Mouse (Mus musculus) embryonic stem cell, embryonic (primary cell): ENCODE data around the gene Fam76a.

Experiments used
- CTCF ChIA-PET, 4 experiments: fragments of 300-600 bp in 2 of 4; fragments of 350-600 bp in 2 of 4; sonication (Branson Sonifier 250); formaldehyde crosslinking; loops; one replicate each; lab custom pipeline; 2022; ENCODE audit warnings: inconsistent platforms in 2 of 4; lab: Charles Lee
- POLR2A ChIA-PET, 4 experiments: fragments of 300-600 bp in 2 of 4; fragments of 350-600 bp in 2 of 4; sonication (Branson Sonifier 250); formaldehyde crosslinking; loops; one replicate each; lab custom pipeline; 2022; ENCODE audit warnings: antibody characterized with exemption in 4 of 4, inconsistent platforms in 1 of 4; lab: Charles Lee

Gene Fam76a

GRCm38 (mm10) chr4:132922558-132923008 is at the start of gene Fam76a:
TSS of gene Fam76a (minus strand) at chr4:132922558.
- POLR2A ChIA-PET: interaction anchor here (0.6 to 3.2 kb wide), 67 partner anchors 9 to 711 kb away, joined by 3 to 30 read pairs (median 3); partner anchors contain the start of genes Ppp1r8 (in 3 of the 4), Rpa2 (in 2 of the 4), Stx12 (in 2 of the 4) and Atpif1 (in 1 of the 4)
- CTCF ChIA-PET: interaction anchor here (0.5 to 2.1 kb wide), 15 partner anchors 11 to 429 kb away, joined by 3 to 10 read pairs (median 3); no protein-coding TSS in a partner anchor

GRCm38 (mm10) chr4:132972101-132972500 is 49.7 kb upstream of the Fam76a start:
- POLR2A ChIA-PET: interaction anchor here in 1 of 4 experiments (1.3 to 1.9 kb wide), 4 partner anchors 10 to 16 kb away, joined by 4 to 9 read pairs (median 4); no protein-coding TSS in a partner anchor
- CTCF ChIA-PET: interaction anchor here in 1 of 4 experiments (1.3 kb wide), 1 partner anchor 26 kb away, joined by 5 read pairs; no protein-coding TSS in a partner anchor

DNA sequence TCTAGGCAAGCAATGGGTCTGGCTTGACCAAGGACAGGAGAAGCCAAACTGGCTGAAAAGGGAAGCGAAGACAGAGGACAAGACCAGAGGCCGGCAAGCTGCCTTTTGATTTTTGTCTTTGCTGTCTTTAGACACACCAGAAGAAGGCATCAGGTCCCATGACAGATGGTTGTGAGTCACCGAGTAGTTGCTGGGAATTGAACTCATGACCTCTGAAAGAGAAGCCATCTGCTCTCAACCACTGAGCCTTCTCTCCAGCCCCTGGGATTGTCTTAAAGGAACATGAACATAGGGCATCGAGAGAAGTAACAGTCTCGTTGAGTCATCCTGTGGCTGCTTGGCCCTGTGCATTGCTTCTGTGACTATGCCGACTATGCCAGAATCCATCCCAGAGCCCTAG is 49.2 kb upstream of the Fam76a start:
- ChIA-PET CTCF (interaction anchor here in 1 of 4 experiments (1.3 kb wide), 1 partner anchor 26 kb away, joined by 5 read pairs; no protein-coding TSS in a partner anchor), POLR2A (interaction anchor here in 3 of 4 experiments (0.9 to 1.9 kb wide), 8 partner anchors 9 to 13 kb away, joined by 3 to 9 read pairs (median 3); no protein-coding TSS in a partner anchor)

DNA sequence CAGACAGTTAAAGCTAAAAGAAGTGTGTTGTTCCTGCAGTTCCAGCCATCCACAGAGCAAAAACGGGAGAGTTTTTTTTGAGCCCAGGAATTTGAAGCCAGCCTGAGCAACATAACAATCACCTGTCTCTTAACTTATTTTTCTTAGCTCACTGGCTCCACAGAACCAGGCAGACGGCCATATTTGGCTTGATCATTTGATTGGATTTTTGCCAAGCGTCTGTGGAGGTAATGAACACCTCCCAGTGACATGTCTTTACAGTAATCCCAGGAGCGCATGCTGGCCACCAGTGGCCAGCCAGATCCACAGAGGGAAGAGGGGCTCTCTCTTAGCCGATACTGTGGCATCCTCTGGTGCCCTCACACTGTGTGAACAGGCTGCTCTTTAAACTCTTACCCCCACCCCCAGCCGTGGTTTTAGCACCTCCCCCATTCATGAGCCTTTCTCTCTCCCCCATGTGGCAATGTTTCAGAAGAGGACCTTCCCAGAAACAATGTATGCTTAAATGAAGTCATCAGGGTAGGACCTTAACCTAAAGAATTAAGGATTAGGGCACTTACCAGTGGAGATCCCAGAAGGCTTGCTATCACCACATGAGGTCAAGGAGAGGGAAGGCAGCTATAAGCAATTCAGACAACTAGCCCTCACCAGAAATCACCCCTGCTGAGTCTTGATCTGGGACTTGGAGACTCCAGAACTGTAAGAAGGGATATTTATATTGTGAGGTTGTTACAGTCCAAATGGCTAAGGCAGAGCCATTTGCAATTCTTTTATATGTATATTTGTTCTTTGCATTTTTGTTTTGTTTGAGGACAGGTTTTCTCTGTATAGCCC is 46.0 kb upstream of the Fam76a start:
- ChIA-PET POLR2A (interaction anchor here (0.5 to 3.2 kb wide), 44 partner anchors 9 to 846 kb away, joined by 3 to 16 read pairs (median 4); partner anchors contain the start of genes Fam76a (in 2 of the 4), Tent5b (in 1 of the 4), Trnp1 (in 1 of the 4) and Wdtc1 (in 1 of the 4)), CTCF (interaction anchor here in 3 of 4 experiments (0.5 to 2.5 kb wide), 14 partner anchors 9 to 423 kb away, joined by 3 to 14 read pairs (median 3); no protein-coding TSS in a partner anchor)

DNA sequence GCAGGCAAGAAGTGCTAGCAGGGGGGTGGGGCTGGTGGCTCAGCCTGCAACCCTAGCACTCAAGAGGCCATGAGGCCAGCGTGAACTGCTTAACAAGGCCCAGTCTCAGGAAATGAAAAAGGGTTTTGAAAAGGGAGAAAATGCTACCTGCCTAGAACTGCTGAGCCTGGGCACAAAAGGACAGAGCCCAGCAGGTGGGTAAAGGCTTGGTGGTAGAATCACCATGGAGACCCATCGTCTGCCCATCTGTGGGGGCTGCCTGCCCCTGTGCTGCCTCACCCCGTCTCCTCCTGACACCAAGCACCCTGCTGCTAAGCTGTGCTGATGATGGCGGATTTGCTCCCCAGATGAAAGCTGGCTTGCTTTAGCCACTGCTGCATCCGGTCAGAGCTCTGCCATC is 42.1 kb upstream of the Fam76a start:
- ChIA-PET POLR2A (interaction anchor here in 3 of 4 experiments (0.6 to 2.6 kb wide), 6 partner anchors 19 to 950 kb away, joined by 3 to 9 read pairs (median 5); no protein-coding TSS in a partner anchor), CTCF (interaction anchor here in 2 of 4 experiments (0.7 to 0.9 kb wide), 2 partner anchors 19 to 43 kb away, joined by 3 read pairs; no protein-coding TSS in a partner anchor)

GRCm38 (mm10) chr4:132964064-132964463 is 41.7 kb upstream of the Fam76a start:
- POLR2A ChIA-PET: interaction anchor here in 3 of 4 experiments (0.6 to 2.6 kb wide), 11 partner anchors 9 to 257 kb away, joined by 3 to 9 read pairs (median 5); no protein-coding TSS in a partner anchor

DNA sequence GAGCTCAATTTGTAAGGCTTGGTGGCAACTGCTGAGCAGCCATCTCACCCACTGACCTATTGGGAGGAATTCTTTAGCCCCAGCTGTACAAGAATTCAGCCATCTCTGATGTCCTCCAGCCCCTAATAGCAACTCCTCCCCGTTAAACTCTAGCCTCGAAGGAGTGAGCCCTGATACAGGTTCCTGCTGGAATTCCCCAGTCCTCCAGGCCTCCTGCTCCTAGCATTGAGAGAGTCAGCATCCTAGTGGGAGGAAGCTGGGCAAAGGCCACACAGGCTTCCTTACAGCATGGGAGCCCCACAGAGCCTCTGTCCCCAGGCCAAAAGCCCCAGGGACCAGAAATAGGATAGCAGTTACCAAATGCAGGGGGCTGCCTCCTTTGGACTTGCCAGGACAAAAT is 41.1 kb upstream of the Fam76a start:
- ChIA-PET POLR2A (interaction anchor here in 3 of 4 experiments (0.6 to 2.7 kb wide), 14 partner anchors 8 to 257 kb away, joined by 3 to 9 read pairs (median 4); no protein-coding TSS in a partner anchor), CTCF (interaction anchor here in 3 of 4 experiments (0.6 to 1.1 kb wide), 5 partner anchors 18 to 396 kb away, joined by 3 to 5 read pairs (median 4); partner anchors contain the start of gene Fam76a (in 1 of the 3))

More at GRCm38 (mm10) chr4:132964064-132964463, 41.7 kb upstream of the Fam76a start:
- CTCF ChIA-PET: interaction anchor here in 3 of 4 experiments (0.6 to 1.1 kb wide), 5 partner anchors 19 to 395 kb away, joined by 3 to 5 read pairs (median 4); no protein-coding TSS in a partner anchor

DNA sequence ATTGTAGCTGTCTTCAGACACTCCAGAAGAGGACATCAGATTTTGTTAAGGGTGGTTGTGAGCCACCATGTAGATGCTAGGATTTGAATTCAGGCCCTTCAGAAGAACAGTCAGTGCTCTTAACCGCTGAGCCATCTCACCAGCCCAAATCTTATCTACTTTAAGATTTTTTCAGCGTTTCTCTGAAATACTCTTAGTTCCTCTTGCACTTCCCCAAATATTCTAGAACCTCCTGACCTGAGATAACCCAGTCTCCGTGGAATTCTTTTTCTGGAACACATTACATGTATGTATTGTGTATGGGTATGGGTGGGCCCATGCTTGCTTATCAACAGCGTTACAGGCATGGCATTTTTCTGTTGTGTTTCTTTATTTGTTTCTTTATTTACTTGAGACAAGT is 40.3 kb upstream of the Fam76a start:
- POLR2A ChIA-PET: interaction anchor here in 2 of 4 experiments (1.0 to 4.9 kb wide), 10 partner anchors 9 to 159 kb away, joined by 3 to 55 read pairs (median 5); no protein-coding TSS in a partner anchor
- CTCF ChIA-PET: interaction anchor here in 1 of 4 experiments (1.2 to 1.8 kb wide), 2 partner anchors 17 to 21 kb away, joined by 3 to 8 read pairs; no protein-coding TSS in a partner anchor

DNA sequence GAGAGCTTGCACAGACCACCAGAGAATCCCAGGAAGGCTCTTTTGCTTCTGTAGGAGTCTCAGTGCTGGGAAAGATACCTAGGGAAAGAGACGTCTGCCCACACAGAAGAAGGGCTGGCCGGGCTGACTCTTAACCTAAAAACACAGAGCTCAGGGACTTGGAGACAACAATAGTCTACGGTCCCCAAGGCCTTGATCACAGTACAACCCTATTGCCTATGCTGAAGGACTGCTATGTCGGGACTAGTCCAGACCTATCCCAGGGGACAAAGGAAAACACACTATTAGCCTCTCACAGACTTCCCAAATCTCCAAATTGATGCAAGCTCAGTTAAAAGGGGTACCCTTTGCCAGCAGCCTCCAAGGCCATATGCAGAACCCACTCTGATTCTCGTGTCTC is 39.5 kb upstream of the Fam76a start:
- POLR2A ChIA-PET: interaction anchor here in 3 of 4 experiments (0.5 to 4.9 kb wide), 30 partner anchors 9 to 391 kb away, joined by 3 to 55 read pairs (median 3); partner anchors contain the start of genes Ppp1r8 (in 1 of the 3) and Wdtc1 (in 1 of the 3)
- CTCF ChIA-PET: interaction anchor here (0.5 to 1.8 kb wide), 8 partner anchors 15 to 45 kb away, joined by 3 to 8 read pairs (median 4); no protein-coding TSS in a partner anchor

DNA sequence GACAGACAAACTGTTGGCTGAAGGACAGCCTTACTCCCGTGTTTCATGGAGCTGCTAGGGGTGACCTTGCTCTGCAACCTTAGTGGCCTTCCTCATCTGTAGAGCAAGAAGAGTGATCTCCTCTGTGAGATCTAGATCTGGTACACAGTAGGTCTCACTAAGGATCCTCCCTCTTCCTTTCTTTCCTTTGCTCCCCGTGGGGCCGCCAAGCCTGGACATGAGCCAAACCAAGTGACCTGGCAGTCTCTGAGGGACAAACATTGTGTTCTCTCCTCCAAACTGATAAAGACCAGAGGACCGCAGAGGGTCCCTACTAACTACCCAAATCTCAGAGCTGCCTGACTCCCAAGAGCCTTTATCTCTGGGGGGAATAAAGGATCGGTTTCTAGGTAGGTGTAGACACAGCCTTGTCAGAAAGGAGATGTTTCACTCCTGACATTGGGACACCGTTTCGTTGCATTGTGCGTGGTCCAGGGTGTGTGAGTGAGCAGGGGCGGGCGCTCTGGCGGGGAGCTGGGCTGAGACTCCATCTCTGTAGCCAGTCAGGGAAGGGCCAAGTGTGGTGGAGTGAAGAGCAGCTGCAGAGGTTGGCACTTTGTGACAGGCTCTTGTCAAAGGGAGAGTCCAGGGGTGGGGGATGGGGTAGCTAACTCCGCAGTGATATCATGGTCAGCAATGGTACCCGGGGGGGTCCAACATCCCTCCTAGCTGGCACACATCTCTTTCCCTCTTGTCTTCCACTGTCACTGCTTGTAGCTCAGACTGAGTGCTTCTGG is 38.7 kb upstream of the Fam76a start:
- CTCF ChIA-PET: interaction anchor here (0.6 to 3.5 kb wide), 9 partner anchors 14 to 1086 kb away, joined by 3 to 43 read pairs (median 4); no protein-coding TSS in a partner anchor

DNA sequence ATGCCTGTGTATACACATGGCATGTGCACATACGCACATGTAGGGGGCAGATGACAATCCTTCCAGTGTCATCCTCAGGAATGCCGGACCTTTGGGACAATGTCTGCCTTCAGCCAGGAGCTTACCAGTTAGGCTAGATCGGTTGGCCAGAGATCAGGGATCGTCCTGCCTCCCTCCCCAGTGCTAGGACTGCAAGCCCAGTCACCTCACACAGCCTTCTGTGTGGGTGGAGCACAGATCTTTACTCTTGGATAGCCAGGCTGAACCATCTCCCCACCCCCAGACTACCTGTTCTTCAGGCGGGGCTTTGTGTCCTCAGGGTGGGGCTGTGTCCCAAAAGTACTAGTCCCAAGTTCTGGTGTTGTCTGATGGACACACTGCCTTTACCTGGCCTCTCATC is 38.0 kb upstream of the Fam76a start:
- ChIA-PET POLR2A (interaction anchor here in 3 of 4 experiments (0.6 to 4.9 kb wide), 14 partner anchors 8 to 1390 kb away, joined by 3 to 55 read pairs (median 6); partner anchors contain the start of genes Fgr (in 1 of the 3) and Wdtc1 (in 1 of the 3)), CTCF (interaction anchor here in 3 of 4 experiments (0.8 to 3.5 kb wide), 4 partner anchors 14 to 50 kb away, joined by 3 to 43 read pairs (median 16); no protein-coding TSS in a partner anchor)

More for the DNA sequence above, 38.7 kb upstream of the Fam76a start:
- POLR2A ChIA-PET: interaction anchor here in 3 of 4 experiments (0.5 to 4.9 kb wide), 33 partner anchors 10 to 1389 kb away, joined by 3 to 55 read pairs (median 3); partner anchors contain the start of genes Fgr (in 1 of the 3), Ppp1r8 (in 1 of the 3) and Wdtc1 (in 1 of the 3)

- POLR2A ChIA-PET: interaction anchor here (0.5 to 4.9 kb wide), 26 partner anchors 9 to 586 kb away, joined by 3 to 55 read pairs (median 6); partner anchors contain the start of genes Wdtc1 (in 3 of the 4) and Nudc (in 1 of the 4)
- CTCF ChIA-PET: interaction anchor here (0.6 to 3.5 kb wide), 11 partner anchors 9 to 291 kb away, joined by 3 to 43 read pairs (median 3); no protein-coding TSS in a partner anchor
Measured at GRCm38 (mm10) chr4:132959679-132960045, 37.3 kb upstream of the Fam76a start.

- CTCF ChIA-PET: interaction anchor here (0.5 to 3.5 kb wide), 23 partner anchors 9 to 339 kb away, joined by 3 to 43 read pairs (median 3); no protein-coding TSS in a partner anchor
- POLR2A ChIA-PET: interaction anchor here (0.5 to 4.9 kb wide), 51 partner anchors 9 to 587 kb away, joined by 3 to 55 read pairs (median 4); partner anchors contain the start of genes Wdtc1 (in 3 of the 4), Ppp1r8 (in 2 of the 4), Fam76a (in 1 of the 4) and Fgr (in 1 of the 4)
Measured at GRCm38 (mm10) chr4:132958741-132959678, 36.7 kb upstream of the Fam76a start.

- ChIA-PET CTCF (interaction anchor here in 3 of 4 experiments (0.7 to 1.7 kb wide), 8 partner anchors 10 to 49 kb away, joined by 3 to 9 read pairs (median 4); no protein-coding TSS in a partner anchor), POLR2A (interaction anchor here (0.6 to 2.4 kb wide), 19 partner anchors 9 to 401 kb away, joined by 3 to 16 read pairs (median 5); partner anchors contain the start of gene Ppp1r8 (in 1 of the 4))
Measured at GRCm38 (mm10) chr4:132955395-132955791, 33.0 kb upstream of the Fam76a start.
